Mouse (Mus musculus): ENCODE results near the gene Ccdc171.
"Not testable (repeated sequence)": the region's sequence is repeated elsewhere in the genome, so short reads cannot be mapped to it uniquely, and the experiment has no call there.

Gene Ccdc171

GRCm38 (mm10) chr4:83524843-83525689 lies at the start of gene Ccdc171:
Gene Ccdc171, plus strand, starts transcription at chr4:83525545.
- DNase-seq (ENCODE audit: low read depth, low spot score): peak; percentile 97

- no peak for DNase-seq (ENCODE audit: low read depth, low spot score)
Observed at GRCm38 (mm10) chr4:83485250-83485649, 40.1 kb upstream of the Ccdc171 start.

GRCm38 (mm10) chr4:83485735-83486116 lies 39.6 kb upstream of the Ccdc171 start:
- DNase-seq (ENCODE audit: low read depth, low spot score): peak; percentile 96

GRCm38 (mm10) chr4:83486117-83486901 lies 39.0 kb upstream of the Ccdc171 start, which contains the start of gene Psip1:
Gene Psip1, minus strand, starts transcription at chr4:83486459.
- peak; percentile 96 for DNase-seq (ENCODE audit: low read depth, low spot score)

GRCm38 (mm10) chr4:83489121-83489520 lies 36.2 kb upstream of the Ccdc171 start:
- DNase-seq (ENCODE audit: low read depth, low spot score): no peak

GRCm38 (mm10) chr4:83493112-83493511 lies 32.2 kb upstream of the Ccdc171 start:
- DNase-seq (ENCODE audit: low read depth, low spot score): no peak

- DNase-seq (ENCODE audit: low read depth, low spot score): not testable (repeated sequence)
Observed at GRCm38 (mm10) chr4:83497013-83497412, 28.3 kb upstream of the Ccdc171 start.

GRCm38 (mm10) chr4:83500154-83501036 lies 24.9 kb upstream of the Ccdc171 start:
- DNase-seq (ENCODE audit: low read depth, low spot score): peak; percentile 68

GRCm38 (mm10) chr4:83501037-83501430 lies 24.3 kb upstream of the Ccdc171 start:
- DNase-seq (ENCODE audit: low read depth, low spot score): no peak

- DNase-seq (ENCODE audit: low read depth, low spot score): no peak
Observed at GRCm38 (mm10) chr4:83509600-83509999, 15.7 kb upstream of the Ccdc171 start.

- no peak for DNase-seq (ENCODE audit: low read depth, low spot score)
Observed at GRCm38 (mm10) chr4:83511083-83511482, 14.3 kb upstream of the Ccdc171 start.

GRCm38 (mm10) chr4:83512217-83512616 lies 13.1 kb upstream of the Ccdc171 start:
- DNase-seq (ENCODE audit: low read depth, low spot score): no peak

GRCm38 (mm10) chr4:83512644-83513043 lies 12.7 kb upstream of the Ccdc171 start:
- DNase-seq (ENCODE audit: low read depth, low spot score): no peak

GRCm38 (mm10) chr4:83514183-83514582 lies 11.2 kb upstream of the Ccdc171 start:
- no peak for DNase-seq (ENCODE audit: low read depth, low spot score)

GRCm38 (mm10) chr4:83514976-83515669 lies 10.2 kb upstream of the Ccdc171 start:
- DNase-seq (ENCODE audit: low read depth, low spot score): peak; percentile 76

- DNase-seq (ENCODE audit: low read depth, low spot score): not testable (repeated sequence)
Observed at GRCm38 (mm10) chr4:83516144-83516543, 9.2 kb upstream of the Ccdc171 start.

GRCm38 (mm10) chr4:83519148-83519547 lies 6.2 kb upstream of the Ccdc171 start:
- no peak for DNase-seq (ENCODE audit: low read depth, low spot score)

GRCm38 (mm10) chr4:83519807-83520206 lies 5.5 kb upstream of the Ccdc171 start:
- DNase-seq (ENCODE audit: low read depth, low spot score): no peak

- DNase-seq (ENCODE audit: low read depth, low spot score): no peak
Observed at GRCm38 (mm10) chr4:83520308-83520707, 5.0 kb upstream of the Ccdc171 start.

- no peak for DNase-seq (ENCODE audit: low read depth, low spot score)
Observed at GRCm38 (mm10) chr4:83522066-83522465, 3.3 kb upstream of the Ccdc171 start.

GRCm38 (mm10) chr4:83524456-83524842 lies 896 bp upstream of the Ccdc171 start:
- no peak for DNase-seq (ENCODE audit: low read depth, low spot score)

Measured in brain, adult 2 months (tissue).